Mouse (Mus musculus) thymus, postnatal 10 days (tissue): Measurements from ENCODE around the gene Prox2.
A peak's percentile ranks its signal among the peaks of the same experiment; 100 is the strongest.

Experiments used
- DNase-seq, 2 experiments: peaks; one replicate each; pipeline ENCODE4 v3.0.0; 2021; ENCODE audit warnings: low spot score in 2 of 2

Prox2 gene

GRCm38 (mm10) chr12:85131361-85131760 lies 20.8 kb upstream of the Prox2 start:
- no peak for DNase-seq

GRCm38 (mm10) chr12:85129426-85129978 lies 18.9 kb upstream of the Prox2 start:
- DNase-seq: no peak

- no peak for DNase-seq
Observed at GRCm38 (mm10) chr12:85126986-85127603, 16.5 kb upstream of the Prox2 start.

- no peak for DNase-seq
Observed at GRCm38 (mm10) chr12:85124751-85125150, 14.2 kb upstream of the Prox2 start.

- no peak for DNase-seq
Observed at GRCm38 (mm10) chr12:85123645-85124044, 13.1 kb upstream of the Prox2 start.

GRCm38 (mm10) chr12:85123108-85123530 lies 12.6 kb upstream of the Prox2 start:
- DNase-seq: peak; percentile 55 to 64

GRCm38 (mm10) chr12:85121806-85122459 lies 11.4 kb upstream of the Prox2 start:
- DNase-seq: peak; percentile 64 to 66

- DNase-seq: no peak
Observed at GRCm38 (mm10) chr12:85115678-85116077, 5.1 kb upstream of the Prox2 start.

GRCm38 (mm10) chr12:85113917-85114316 lies 3.4 kb upstream of the Prox2 start:
- DNase-seq: no peak

- no peak for DNase-seq
Observed at GRCm38 (mm10) chr12:85113337-85113736, 2.8 kb upstream of the Prox2 start.

- no peak for DNase-seq
Observed at GRCm38 (mm10) chr12:85112550-85113251, 2.1 kb upstream of the Prox2 start.

- no peak for DNase-seq
Observed at GRCm38 (mm10) chr12:85110011-85110697, 405 bp downstream of the Prox2 start.

- no peak for DNase-seq
Observed at GRCm38 (mm10) chr12:85109426-85109825, 1.1 kb downstream of the Prox2 start.

GRCm38 (mm10) chr12:85108643-85109042 lies 1.9 kb downstream of the Prox2 start:
- DNase-seq: no peak

- DNase-seq: no peak
Observed at GRCm38 (mm10) chr12:85106292-85106691, 4.3 kb downstream of the Prox2 start.

GRCm38 (mm10) chr12:85104789-85105188 lies 5.8 kb downstream of the Prox2 start:
- DNase-seq: no peak

- DNase-seq: no peak
Observed at GRCm38 (mm10) chr12:85103096-85103495, 7.5 kb downstream of the Prox2 start.

- no peak for DNase-seq
Observed at GRCm38 (mm10) chr12:85101521-85102106, 8.9 kb downstream of the Prox2 start.

- no peak for DNase-seq
Observed at GRCm38 (mm10) chr12:85101001-85101400, 9.6 kb downstream of the Prox2 start.

GRCm38 (mm10) chr12:85095859-85096258 lies 14.7 kb downstream of the Prox2 start:
- no peak for DNase-seq

GRCm38 (mm10) chr12:85095146-85095545 lies 15.4 kb downstream of the Prox2 start:
- no peak for DNase-seq

GRCm38 (mm10) chr12:85094706-85095105 lies 15.9 kb downstream of the Prox2 start:
- no peak for DNase-seq
